Mouse (Mus musculus) spleen, postnatal 36 days (tissue): ENCODE measurements at regions not wholly inside any gene's neighbourhood (a gene's known extent, or its start where the extent isn't known, plus 50 kb on each side); places are given as distances from the start of the nearest gene placed in this dataset.

ENCODE experiments used
- DNase-seq, 2 experiments: peaks; one replicate each; pipeline ENCODE4 v3.0.0; 2022; ENCODE audit warnings: low spot score in 2 of 2, mixed read lengths in 1 of 2

DNA sequence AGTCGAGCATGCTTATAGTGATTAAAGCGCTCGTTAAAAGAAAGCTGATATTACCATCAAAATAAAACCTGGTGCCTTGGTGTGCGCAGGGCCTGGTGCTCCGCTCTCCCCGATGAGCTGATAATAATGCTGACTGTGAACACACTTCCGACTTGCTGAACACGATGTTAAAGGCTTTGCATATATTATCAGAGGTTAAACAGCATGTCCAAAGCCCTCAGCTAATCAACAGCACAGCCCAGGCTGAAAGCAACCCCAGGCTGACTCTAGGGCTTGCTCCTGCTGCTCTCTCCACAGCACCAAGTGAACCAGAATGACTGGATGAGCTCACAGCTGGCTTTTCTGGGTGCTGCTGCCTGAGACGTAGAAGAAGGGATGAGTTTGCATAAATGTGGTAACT is 238.2 kb upstream of the 1700012A03Rik start:
- no peak for DNase-seq

GRCm38 (mm10) chr6:31810602-31811512 is 239.2 kb upstream of the 1700012A03Rik start:
- DNase-seq, result no peak

GRCm38 (mm10) chr6:31804468-31804867 is 240.7 kb upstream of the Podxl start:
- peak in 1 of 2 experiments; percentile 7 for DNase-seq

DNA sequence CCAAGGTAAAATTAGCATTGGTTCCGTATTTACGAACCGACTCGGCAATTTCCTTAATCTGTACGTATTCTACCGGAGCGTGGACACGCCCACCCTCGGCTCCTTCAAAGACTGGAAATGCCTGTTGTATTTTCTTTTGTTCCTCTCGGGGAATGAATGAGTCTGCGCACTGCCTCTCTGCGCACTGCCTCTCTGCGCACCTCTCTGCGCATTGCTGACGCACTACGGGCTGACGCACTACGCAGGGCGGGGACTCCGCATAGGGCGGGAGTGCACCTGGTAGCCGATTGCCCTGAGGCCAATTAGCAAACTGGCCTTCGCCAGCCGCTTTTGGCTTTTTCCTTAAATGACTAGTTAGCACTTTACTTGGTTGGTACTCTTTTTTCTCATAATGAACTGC is 239.4 kb upstream of the Podxl start:
- DNase-seq, result peak in 1 of 2 experiments; percentile 38

- no peak for DNase-seq
Measured at GRCm38 (mm10) chr6:31791547-31791946, 227.8 kb upstream of the Podxl start.

DNA sequence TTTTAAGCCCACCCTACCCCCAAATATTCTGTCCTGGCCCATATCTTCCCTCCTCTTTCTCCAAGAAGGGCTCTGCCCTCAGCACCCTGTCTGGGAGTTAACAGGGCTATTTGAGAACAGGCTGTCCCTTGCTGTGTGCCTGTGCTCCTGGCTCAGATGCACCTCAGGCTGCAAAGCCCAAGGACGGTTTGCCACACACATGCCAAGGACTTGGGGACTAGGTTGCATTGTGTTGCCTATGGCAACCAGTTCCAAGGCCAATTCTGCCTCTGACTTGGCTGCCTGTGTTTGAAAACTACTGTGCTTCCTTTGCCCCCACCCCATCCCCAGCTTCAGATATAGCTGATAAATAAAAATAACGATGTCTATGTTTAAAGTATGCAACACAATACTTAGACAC is 227.1 kb upstream of the Podxl start:
- DNase-seq, result no peak

DNA sequence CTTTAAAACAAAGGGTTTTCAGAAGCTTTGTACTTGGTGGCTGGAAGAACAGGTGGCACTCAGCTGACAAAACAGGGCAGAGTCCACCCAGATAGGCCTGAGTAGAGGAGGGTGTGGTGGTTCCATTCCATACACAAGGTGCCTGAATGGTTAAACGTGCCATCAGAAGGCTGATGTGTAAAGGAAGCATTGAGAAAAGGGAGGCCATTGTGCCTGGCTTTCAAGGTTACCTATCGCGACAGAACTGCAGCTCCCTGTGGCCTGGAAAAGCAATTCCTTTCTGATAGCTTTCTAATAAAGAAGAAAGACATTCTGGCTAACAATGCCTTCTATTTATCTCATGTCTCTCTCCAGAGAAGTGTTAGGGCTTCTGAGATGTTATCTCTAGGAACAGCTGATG is 213.1 kb upstream of the Podxl start:
- no peak for DNase-seq

GRCm38 (mm10) chr6:31771916-31772315 is 208.1 kb upstream of the Podxl start:
- no peak for DNase-seq

GRCm38 (mm10) chr6:31745589-31745988 is 181.8 kb upstream of the Podxl start:
- DNase-seq, result no peak

- DNase-seq, result no peak
Measured at GRCm38 (mm10) chr6:31731391-31731790, 167.6 kb upstream of the Podxl start.

- DNase-seq, result no peak
Measured at GRCm38 (mm10) chr6:31719614-31720013, 155.8 kb upstream of the Podxl start.

- no peak for DNase-seq
Measured at GRCm38 (mm10) chr6:31718843-31719242, 155.1 kb upstream of the Podxl start.

- no peak for DNase-seq
Measured at GRCm38 (mm10) chr6:31717531-31717930, 153.8 kb upstream of the Podxl start.

DNA sequence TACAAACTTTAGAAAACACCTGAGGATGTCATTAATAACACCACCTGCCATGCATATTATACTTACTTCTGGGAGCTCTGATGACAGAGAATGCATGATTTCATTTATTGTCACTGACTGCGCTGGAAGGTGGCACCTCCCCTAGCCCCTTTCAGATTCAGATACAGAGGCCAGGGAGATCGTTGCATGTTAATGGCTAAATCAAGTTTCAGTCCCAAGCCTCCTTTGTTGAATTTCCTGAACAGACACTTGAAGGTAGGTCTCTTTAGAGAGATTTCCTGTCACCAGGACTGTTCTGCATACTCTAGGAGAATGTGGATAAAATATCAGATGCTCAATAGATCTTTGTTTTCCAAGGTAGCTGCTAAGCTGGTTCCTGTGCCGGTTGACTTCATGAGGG is 143.5 kb upstream of the Podxl start:
- DNase-seq, result no peak

- no peak for DNase-seq
Measured at GRCm38 (mm10) chr6:31704191-31704590, 140.4 kb upstream of the Podxl start.

DNA sequence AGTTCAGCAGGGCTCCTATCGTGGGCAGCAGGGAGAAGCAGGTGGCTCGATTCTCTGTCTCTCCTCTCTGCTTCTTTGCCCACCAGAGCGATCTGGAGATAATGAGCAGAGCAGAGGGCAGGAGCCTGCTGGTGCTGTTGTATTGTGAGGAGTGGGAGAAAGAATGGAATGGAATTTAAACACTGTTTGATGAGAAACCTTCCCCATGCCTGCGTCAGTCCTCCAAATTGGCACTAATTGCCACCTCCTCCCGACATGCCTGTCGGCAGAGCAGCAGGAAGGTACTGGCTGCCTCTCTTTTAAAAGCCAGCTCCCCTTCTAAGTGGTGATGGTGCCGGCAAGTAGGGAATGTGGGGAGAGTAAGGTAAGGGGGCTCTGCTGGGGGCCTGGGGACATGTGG is 139.2 kb upstream of the Podxl start:
- DNase-seq, result no peak

DNA sequence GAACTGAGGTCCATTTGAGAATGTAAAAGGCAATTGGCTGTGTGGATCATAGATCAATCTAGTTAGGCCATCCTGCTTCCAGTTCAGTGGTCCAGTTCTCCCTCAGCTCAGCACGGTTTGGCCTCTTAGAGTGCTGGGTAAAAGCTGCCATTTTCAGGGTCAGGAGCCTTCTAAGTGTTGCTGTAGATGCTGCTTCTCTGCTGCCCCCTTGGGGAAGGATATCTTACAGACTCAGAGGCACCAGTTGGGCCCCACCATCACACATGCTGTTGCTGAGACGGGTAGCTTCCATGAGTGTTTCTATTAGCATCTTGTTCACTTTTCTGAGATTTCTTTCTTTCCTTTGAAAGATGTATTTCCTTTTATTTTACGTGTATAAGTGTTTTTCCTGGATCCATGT is 132.1 kb upstream of the Podxl start:
- DNase-seq, result no peak

GRCm38 (mm10) chr6:31693047-31693446 is 129.3 kb upstream of the Podxl start:
- no peak for DNase-seq

DNA sequence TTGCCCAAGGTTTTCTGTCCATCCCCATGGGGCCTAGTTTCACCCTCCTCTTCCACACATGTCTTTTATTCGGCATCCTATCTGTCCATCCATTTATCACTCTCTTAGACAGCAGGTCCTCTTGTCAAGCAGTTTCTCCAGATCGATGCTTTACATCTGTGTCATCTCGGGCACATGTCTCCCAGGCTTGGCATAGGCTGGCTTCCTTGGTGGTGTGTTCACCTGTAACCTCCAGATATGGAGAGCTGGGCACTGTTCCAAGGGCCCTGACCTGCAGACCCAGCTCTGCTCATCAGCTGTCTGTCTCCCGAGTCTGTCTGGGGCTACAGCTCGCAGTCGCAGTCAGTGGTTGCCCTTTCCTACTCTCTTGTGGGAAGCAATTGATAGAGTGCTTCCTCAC is 128.2 kb upstream of the Podxl start:
- no peak for DNase-seq

- no peak for DNase-seq
Measured at GRCm38 (mm10) chr6:31680101-31680500, 116.3 kb upstream of the Podxl start.

DNA sequence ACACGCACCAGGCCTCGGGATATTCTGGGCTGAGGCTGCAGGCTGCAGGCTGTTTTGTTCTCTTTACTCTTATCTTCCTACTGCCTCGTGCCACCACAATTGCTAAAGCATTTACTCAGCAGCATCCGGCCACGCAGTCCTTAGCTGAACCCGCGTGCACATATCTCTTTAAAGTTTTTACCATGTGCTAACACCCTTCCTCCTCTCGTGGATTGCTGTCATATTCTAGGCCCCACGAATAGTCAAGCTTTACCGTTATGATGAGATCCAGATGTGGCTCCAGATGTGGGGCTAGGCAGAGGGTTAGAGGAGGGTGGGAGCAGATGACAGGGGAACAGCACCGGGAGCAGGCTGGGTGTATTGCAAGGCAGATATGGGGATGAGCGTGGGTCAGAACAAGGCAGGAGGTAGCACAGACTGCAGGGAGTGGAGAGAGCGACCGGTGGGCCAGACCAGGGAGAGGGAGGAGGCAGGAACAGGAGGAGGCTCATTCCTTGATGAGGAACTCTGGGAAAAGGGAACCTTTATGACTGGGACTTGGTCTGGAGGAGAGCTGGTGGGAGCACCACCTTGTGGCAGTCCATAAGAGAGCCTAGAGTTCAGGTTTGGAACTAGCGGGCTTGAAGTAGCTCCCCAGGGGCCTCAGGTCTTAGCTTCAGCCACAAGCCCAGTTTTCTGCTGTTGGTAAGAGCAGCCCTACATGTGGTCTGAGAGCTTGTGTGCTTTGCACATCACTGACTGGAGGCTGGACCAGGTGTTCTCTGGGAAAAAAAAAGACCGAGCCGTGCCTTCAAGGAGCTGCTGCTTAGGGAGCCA is 102.1 kb upstream of the Podxl start:
- DNase-seq, result no peak

DNA sequence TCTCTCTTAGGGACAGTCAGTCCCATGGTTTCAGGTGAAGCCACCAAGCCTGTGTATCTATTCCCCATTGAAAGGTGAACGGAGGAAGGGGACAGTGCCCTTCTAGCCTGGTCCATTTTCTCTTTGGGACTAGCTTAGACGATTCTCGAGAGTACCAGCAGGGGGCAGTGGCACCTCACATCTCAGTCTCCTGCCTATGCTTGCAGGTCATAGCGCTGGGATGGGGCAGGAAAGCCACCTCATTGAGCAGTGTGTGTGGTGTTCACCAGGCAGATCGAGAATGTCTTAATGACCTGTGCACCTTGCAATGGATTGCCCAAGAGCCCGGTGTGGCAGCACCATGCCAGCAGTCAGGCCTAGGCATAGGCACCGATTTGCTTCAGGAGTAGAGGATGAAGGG is 100.7 kb upstream of the Podxl start:
- DNase-seq, result peak; percentile 8 to 18

GRCm38 (mm10) chr6:31660778-31661177 is 97.0 kb upstream of the Podxl start:
- DNase-seq, result peak; percentile 19 to 36
